Mouse (Mus musculus) splenic B cell, adult 2 months (primary cell): ENCODE measurements around the gene Lrp4.

ENCODE experiments used
- DNase-seq: peaks from one replicate; pipeline ENCODE4 v3.0.0-alpha.2; 2011; ENCODE audit warnings: low read depth, low spot score
- H3K27me3 ChIP-seq: 2 replicates; pipeline ENCODE4 v1.6.1; 2012; ENCODE audit warnings: mild to moderate bottlenecking, low read length, moderate library complexity, mixed read lengths; ENCODE audit not compliant: control insufficient read depth, poor library complexity, insufficient read depth, severe bottlenecking
- H3K36me3 ChIP-seq: 2 replicates; pipeline ENCODE4 v1.6.1; 2012; ENCODE audit warnings: mild to moderate bottlenecking, low read length, moderate library complexity, mixed read lengths; ENCODE audit not compliant: control insufficient read depth, poor library complexity, insufficient read depth, severe bottlenecking

Gene Lrp4

GRCm38 (mm10) chr2:91440686-91441085 is 16.6 kb upstream of the Lrp4 start:
- Histone ChIP-seq H3K27me3 (no peaks in the 10 kb centered on the region), H3K36me3 (no peaks in the 10 kb centered on the region)
- no peak for DNase-seq

GRCm38 (mm10) chr2:91441715-91442114 is 15.6 kb upstream of the Lrp4 start:
- no peaks in the 10 kb centered on the region for H3K36me3 ChIP-seq
- H3K27me3 ChIP-seq = no peaks in the 10 kb centered on the region
- DNase-seq = no peak

GRCm38 (mm10) chr2:91442241-91442640 is 15.1 kb upstream of the Lrp4 start:
- Histone ChIP-seq H3K36me3 (no peaks in the 10 kb centered on the region), H3K27me3 (no peaks in the 10 kb centered on the region)

GRCm38 (mm10) chr2:91444286-91444892 is 12.9 kb upstream of the Lrp4 start, which contains the start of gene 1110051M20Rik:
TSS of gene 1110051M20Rik (minus strand) at chr2:91444704.
- H3K36me3 ChIP-seq = no peaks in the 10 kb centered on the region
- peak; percentile 90 for DNase-seq
- no peaks in the 10 kb centered on the region for H3K27me3 ChIP-seq

More at GRCm38 (mm10) chr2:91442241-91442640, 15.1 kb upstream of the Lrp4 start:
- DNase-seq = no peak

- Histone ChIP-seq H3K27me3 (no peaks in the 10 kb centered on the region), H3K36me3 (no peaks in the 10 kb centered on the region)
- DNase-seq = no peak
These were observed 7.6 kb upstream of the Lrp4 start for GRCm38 (mm10) chr2:91449662-91450061.

- Histone ChIP-seq H3K27me3 (no peaks in the 10 kb centered on the region), H3K36me3 (no peaks in the 10 kb centered on the region)
- no peak for DNase-seq
These were observed 7.0 kb upstream of the Lrp4 start for GRCm38 (mm10) chr2:91450316-91450715.

GRCm38 (mm10) chr2:91452658-91453057 is 4.7 kb upstream of the Lrp4 start:
- H3K36me3 ChIP-seq = no peaks in the 10 kb centered on the region
- no peaks in the 10 kb centered on the region; the same call in none of the 2 replicates for H3K27me3 ChIP-seq
- no peak for DNase-seq

- no peaks in the 10 kb centered on the region for H3K36me3 ChIP-seq
- no peak for DNase-seq
- no peaks in the 10 kb centered on the region; the same call in none of the 2 replicates for H3K27me3 ChIP-seq
These were observed 3.9 kb upstream of the Lrp4 start for GRCm38 (mm10) chr2:91453231-91454075.

- Histone ChIP-seq H3K27me3 (peaks cover 3% of the 10 kb centered on the region), H3K36me3 (no peaks in the 10 kb centered on the region)
- DNase-seq = no peak
These were observed 2.9 kb upstream of the Lrp4 start for GRCm38 (mm10) chr2:91454434-91454833.

- peaks cover 3% of the 10 kb centered on the region for H3K27me3 ChIP-seq
- no peaks in the 10 kb centered on the region for H3K36me3 ChIP-seq
- peak; percentile 33 for DNase-seq
These were observed 1.5 kb upstream of the Lrp4 start for GRCm38 (mm10) chr2:91455826-91456225.

- Histone ChIP-seq H3K27me3 (peaks cover 3% of the 10 kb centered on the region), H3K36me3 (no peaks in the 10 kb centered on the region)
- no peak for DNase-seq
These were observed 715 bp upstream of the Lrp4 start for GRCm38 (mm10) chr2:91456491-91457100.

- H3K36me3 ChIP-seq = no peaks in the 10 kb centered on the region
- H3K27me3 ChIP-seq = peaks cover 3% of the 10 kb centered on the region
- no peak for DNase-seq
These were observed 443 bp downstream of the Lrp4 start for GRCm38 (mm10) chr2:91457656-91458251.

- no peak for DNase-seq
- peaks cover 3% of the 10 kb centered on the region for H3K27me3 ChIP-seq
- H3K36me3 ChIP-seq = no peaks in the 10 kb centered on the region
These were observed 951 bp downstream of the Lrp4 start for GRCm38 (mm10) chr2:91458252-91458672.

GRCm38 (mm10) chr2:91458673-91459391 is 1.5 kb downstream of the Lrp4 start:
- DNase-seq = no peak
- no peaks in the 10 kb centered on the region for H3K36me3 ChIP-seq
- peaks cover 3% of the 10 kb centered on the region for H3K27me3 ChIP-seq
